Mouse (Mus musculus) MEL (cell line): ENCODE data around the gene 1700001C02Rik. TPM values are rescaled to one million over a fixed set of nuclear protein-coding genes. Genes with fewer than 3 reads are reported as not detected.

ENCODE experiments used
- DNase-seq: peaks from one replicate; pipeline ENCODE4 v3.0.0; 2011; ENCODE audit warnings: low read depth, low spot score
- H3K27ac ChIP-seq: 2 replicates; pipeline ENCODE4 v1.5.1; 2012; ENCODE audit warnings: low read depth, mild to moderate bottlenecking, control low read depth, low read length, moderate library complexity; ENCODE audit not compliant: control insufficient read depth
- H3K27me3 ChIP-seq, 2 experiments: fragments of 150-350 bp in 1 of 2; sonication (generic) in 1 of 2; 2 replicates each; pipeline ENCODE4 v1.6.1; 2012; ENCODE audit warnings: low read length in 2 of 2, mild to moderate bottlenecking in 2 of 2, improper control_type of control experiment in 1 of 2, moderate library complexity in 1 of 2; ENCODE audit not compliant: insufficient read depth in 2 of 2, control insufficient read depth in 1 of 2
- H3K36me3 ChIP-seq, 2 experiments: 2 replicates each; pipeline ENCODE4 v1.6.1; 2012 to 2014; ENCODE audit warnings: low read length in 2 of 2, improper control_type of control experiment in 1 of 2, inconsistent platforms in 1 of 2, mild to moderate bottlenecking in 1 of 2; ENCODE audit not compliant: insufficient read depth in 2 of 2, control insufficient read depth in 1 of 2
- H3K4me1 ChIP-seq, 2 experiments: fragments of 150-350 bp in 1 of 2; sonication (generic) in 1 of 2; 2 replicates each; pipeline ENCODE4 v1.6.1; 2012; ENCODE audit warnings: low read length in 2 of 2, improper control_type of control experiment in 1 of 2, mild to moderate bottlenecking in 1 of 2; ENCODE audit not compliant: insufficient read depth in 2 of 2, control insufficient read depth in 1 of 2
- H3K4me3 ChIP-seq, 2 experiments: fragments of 150-350 bp in 1 of 2; sonication (generic) in 1 of 2; 2 replicates each; pipeline ENCODE4 v1.5.1; 2012; ENCODE audit warnings: low read depth in 2 of 2, low read length in 2 of 2, mild to moderate bottlenecking in 2 of 2, moderate library complexity in 2 of 2, control low read depth in 1 of 2, improper control_type of control experiment in 1 of 2; ENCODE audit not compliant: control insufficient read depth in 1 of 2, insufficient read depth in 1 of 2
- H3K79me2 ChIP-seq: 2 replicates; pipeline ENCODE4 v1.6.1; 2012; ENCODE audit warnings: mild to moderate bottlenecking, low read length, moderate library complexity; ENCODE audit not compliant: control insufficient read depth, poor library complexity, insufficient read depth
- H3K9ac ChIP-seq: 2 replicates; pipeline ENCODE4 v1.6.1; 2012; ENCODE audit warnings: low read depth, mild to moderate bottlenecking, control low read depth, low read length, moderate library complexity; ENCODE audit not compliant: control insufficient read depth, poor library complexity, severe bottlenecking
- H3K9me3 ChIP-seq: fragments of 150-350 bp; sonication (generic); replicated peaks from 2 replicates; pipeline ENCODE4 v1.6.1; 2012; ENCODE audit warnings: mild to moderate bottlenecking, low read length, improper control_type of control experiment, moderate library complexity; ENCODE audit not compliant: insufficient read depth
- CHD1 ChIP-seq: IDR thresholded peaks from 2 replicates; pipeline ENCODE4 v1.6.1; 2012; ENCODE audit warnings: low read depth, mild to moderate bottlenecking, inconsistent platforms, low read length, improper control_type of control experiment
- CHD2 ChIP-seq: IDR thresholded peaks from 2 replicates; pipeline ENCODE4 v1.6.1; 2011; ENCODE audit warnings: low read length, improper control_type of control experiment
- CTCF ChIP-seq, 3 experiments: IDR thresholded peaks in 2 of 3; conservative IDR thresholded peaks in 1 of 3; 2 replicates each; pipeline ENCODE4 v1.5.1; 2011 to 2012; ENCODE audit warnings: low read length in 3 of 3, low read depth in 2 of 3, mild to moderate bottlenecking in 2 of 3, improper control_type of control experiment in 1 of 3, inconsistent platforms in 1 of 3, mixed read lengths in 1 of 3, moderate library complexity in 1 of 3; ENCODE audit not compliant: control insufficient read depth in 1 of 3, insufficient read depth in 1 of 3, poor library complexity in 1 of 3, severe bottlenecking in 1 of 3
- E2F4 ChIP-seq: IDR thresholded peaks from 2 replicates; pipeline ENCODE4 v1.6.1; 2011; ENCODE audit warnings: low read depth, low read length, improper control_type of control experiment, borderline replicate concordance
- EP300 ChIP-seq, 2 experiments: IDR thresholded peaks; 2 replicates each; pipeline ENCODE4 v1.6.1; 2011; ENCODE audit warnings: improper control_type of control experiment in 2 of 2, low read length in 2 of 2, low read depth in 1 of 2, mild to moderate bottlenecking in 1 of 2
- ETS1 ChIP-seq: IDR thresholded peaks from 2 replicates; pipeline ENCODE4 v1.6.1; 2012; ENCODE audit warnings: low read depth, mild to moderate bottlenecking, inconsistent platforms, low read length, improper control_type of control experiment, moderate library complexity
- GABPA ChIP-seq: IDR thresholded peaks from 2 replicates; pipeline ENCODE4 v1.6.1; 2012; ENCODE audit warnings: low read depth, mild to moderate bottlenecking, inconsistent platforms, low read length, improper control_type of control experiment, moderate library complexity
- HCFC1 ChIP-seq: IDR thresholded peaks from 2 replicates; pipeline ENCODE4 v1.6.1; 2012; ENCODE audit warnings: low read depth, mild to moderate bottlenecking, inconsistent platforms, low read length, improper control_type of control experiment, moderate library complexity
- JUND ChIP-seq: IDR thresholded peaks from 2 replicates; pipeline ENCODE4 v1.6.1; 2011; ENCODE audit warnings: low read depth, mild to moderate bottlenecking, improper control_type of control experiment, low read length
- KAT2A ChIP-seq: conservative IDR thresholded peaks from 2 replicates; pipeline ENCODE4 v1.6.1; 2012; ENCODE audit warnings: low read depth, low read length, improper control_type of control experiment, inconsistent platforms
- MAFK ChIP-seq: IDR thresholded peaks from 2 replicates; pipeline ENCODE4 v1.6.1; 2011; ENCODE audit warnings: low read depth, mild to moderate bottlenecking, low read length, improper control_type of control experiment, borderline replicate concordance
- MAZ ChIP-seq: IDR thresholded peaks from 2 replicates; pipeline ENCODE4 v1.6.1; 2012; ENCODE audit warnings: low read depth, mild to moderate bottlenecking, inconsistent platforms, low read length, improper control_type of control experiment
- MEF2A ChIP-seq: IDR thresholded peaks from 2 replicates; pipeline ENCODE4 v1.6.1; 2014; ENCODE audit warnings: low read depth, mild to moderate bottlenecking, inconsistent platforms, low read length, improper control_type of control experiment; ENCODE audit not compliant: poor library complexity, insufficient replicate concordance, severe bottlenecking; ENCODE audit errors: extremely low read depth
- MXI1 ChIP-seq: IDR thresholded peaks from 2 replicates; pipeline ENCODE4 v1.6.1; 2011; ENCODE audit warnings: mild to moderate bottlenecking, low read depth, low read length, improper control_type of control experiment
- MYB ChIP-seq: IDR thresholded peaks from 2 replicates; pipeline ENCODE4 v1.6.1; 2011; ENCODE audit warnings: mild to moderate bottlenecking, low read depth, low read length, improper control_type of control experiment
- POLR2AphosphoS2 ChIP-seq: IDR thresholded peaks from 2 replicates; pipeline ENCODE4 v1.6.1; 2011; ENCODE audit warnings: low read length, improper control_type of control experiment
- POLR2AphosphoS5 ChIP-seq: IDR thresholded peaks from 2 replicates; pipeline ENCODE4 v1.6.1; 2012; ENCODE audit warnings: low read depth, borderline replicate concordance, mild to moderate bottlenecking, inconsistent platforms, low read length, moderate library complexity, mixed read lengths
- TAL1 ChIP-seq: IDR thresholded peaks from 2 replicates; pipeline ENCODE4 v1.6.1; 2012; ENCODE audit warnings: mild to moderate bottlenecking, inconsistent platforms, low read length, moderate library complexity, mixed read lengths
- USF1 ChIP-seq: IDR thresholded peaks from 2 replicates; pipeline ENCODE4 v1.6.1; 2014; ENCODE audit warnings: low read depth, mild to moderate bottlenecking, inconsistent platforms, low read length, improper control_type of control experiment, moderate library complexity
- USF2 ChIP-seq, 2 experiments: IDR thresholded peaks; 2 replicates each; pipeline ENCODE4 v1.6.1; 2011 to 2012; ENCODE audit warnings: improper control_type of control experiment in 2 of 2, low read length in 2 of 2, borderline replicate concordance in 1 of 2, inconsistent platforms in 1 of 2, low read depth in 1 of 2, mild to moderate bottlenecking in 1 of 2; ENCODE audit not compliant: insufficient read depth in 1 of 2
- ZC3H11A ChIP-seq: IDR thresholded peaks from 2 replicates; pipeline ENCODE4 v1.6.1; 2012; ENCODE audit warnings: low read depth, mild to moderate bottlenecking, inconsistent platforms, low read length, improper control_type of control experiment
- ZMIZ1 ChIP-seq: IDR thresholded peaks from 2 replicates; pipeline ENCODE4 v1.6.1; 2012; ENCODE audit warnings: low read depth, mild to moderate bottlenecking, inconsistent platforms, low read length, improper control_type of control experiment, moderate library complexity
- polyA plus RNA-seq, 2 experiments: library from polyadenylated mRNA; stranded (reverse) in 1 of 2; unstranded in 1 of 2; fragments of >175 nt in 1 of 2; fragments of >200 nt in 1 of 2; gene quantifications; 2 replicates each; pipeline versions ENCODE4 v1.2.1 to v1.2.4; 2012; ENCODE audit warnings: low replicate concordance in 2 of 2, low read depth in 1 of 2; ENCODE audit not compliant: insufficient read length in 2 of 2, insufficient read depth in 1 of 2, missing spikeins in 1 of 2
- total RNA-seq: library from RNA; depleted of rRNA; stranded (reverse); fragments of 300-350 nt; gene quantifications from 2 replicates; pipeline ENCODE4 v1.2.3, GENCODE M21; 2012

Gene 1700001C02Rik
- total and polyA plus RNA-seq, 3 experiments: not detected

DNA sequence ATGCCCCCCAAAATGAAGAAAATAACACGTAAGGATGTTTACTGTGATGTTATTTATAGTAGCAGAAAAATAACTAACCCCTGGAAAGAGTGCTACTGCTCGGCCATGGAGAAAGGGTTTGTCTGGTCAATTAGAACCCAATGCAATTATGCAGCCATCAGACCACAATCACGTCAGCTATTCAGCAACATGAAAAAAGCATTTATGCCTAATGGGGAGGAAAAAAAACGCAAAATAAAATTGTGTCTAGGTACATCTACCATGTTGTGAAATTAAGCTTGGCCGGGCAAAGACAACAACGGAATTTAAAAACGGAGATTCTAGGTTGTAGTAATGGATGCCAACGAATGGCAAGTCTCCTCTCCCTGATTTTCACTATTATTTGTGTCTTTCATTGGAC, 56.6 kb downstream of the 1700001C02Rik start:
- H3K27me3 ChIP-seq: peaks cover 0 to 2% of the 10 kb centered on the region in 2 experiments; a peak in 2 of 4 replicates

DNA sequence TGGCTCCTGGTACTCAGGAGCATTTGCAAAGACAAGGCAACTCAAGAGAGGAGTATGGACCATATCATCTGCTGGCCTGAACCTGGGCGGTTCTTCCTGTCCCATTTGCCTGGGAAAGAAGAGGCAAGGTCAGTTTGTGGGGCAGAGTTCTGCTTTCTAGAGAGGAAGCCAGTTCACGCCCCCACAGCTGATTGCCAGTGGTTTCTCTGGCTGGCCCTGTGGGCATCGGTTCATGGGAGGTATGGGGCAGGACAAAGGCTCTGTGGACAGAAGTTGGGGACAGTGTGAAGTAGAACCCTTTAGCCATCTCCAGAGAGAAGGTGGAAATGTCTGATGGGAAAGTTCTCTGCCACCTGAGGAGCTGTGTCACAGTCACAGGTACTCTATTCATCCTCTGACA, 57.3 kb downstream of the 1700001C02Rik start:
- Histone ChIP-seq H3K9ac (no peak overlapping the region), H3K4me1 (peaks cover 14 to 35% of the 10 kb centered on the region in 2 experiments), H3K79me2 (no peaks in the 10 kb centered on the region), H3K27ac (no peak overlapping the region), H3K36me3 (peaks cover 0 to 25% of the 10 kb centered on the region in 2 experiments; a peak in 2 of 4 replicates), H3K4me3 (no peak overlapping the region), H3K9me3 (no peaks in the 10 kb centered on the region), H3K27me3 (peaks cover 0 to 3% of the 10 kb centered on the region in 2 experiments; a peak in 3 of 4 replicates)
- DNase-seq: peak; percentile 15
- TF ChIP-seq EP300 (IDR thresholded peaks at IDR 0.05; ENCODE audit: low read depth in 1 of 2, low read length in 2 of 2): 0 out of 4 replicates have a peak, but pooled peaks of 1 of the 2 experiments have one; percentile 12
- no peak for TF ChIP-seq MXI1
- no peak for TF ChIP-seq JUND
- no peak for TF ChIP-seq E2F4
- TF ChIP-seq ZMIZ1: no peak
- TF ChIP-seq TAL1: no peak
- TF ChIP-seq CHD2: no peak
- no peak for TF ChIP-seq GABPA
- no peak for TF ChIP-seq POLR2AphosphoS5
- no peak for TF ChIP-seq ZC3H11A
- no peak for TF ChIP-seq MEF2A
- no peak for TF ChIP-seq MAZ
- no peak for TF ChIP-seq USF2 (IDR thresholded peaks at IDR 0.05; ENCODE audit: borderline replicate concordance in 1 of 2, insufficient read depth in 1 of 2, low read depth in 1 of 2, low read length in 2 of 2)
- peak; percentile 21; the same call in 1 of the 2 replicates for TF ChIP-seq ETS1
- TF ChIP-seq CHD1: no peak
- TF ChIP-seq KAT2A: no peak
- no peak for TF ChIP-seq CTCF (IDR thresholded peaks at IDR 0.05 in 2 of 3, conservative IDR thresholded peaks at IDR 0.05 in 1 of 3; ENCODE audit: control insufficient read depth in 1 of 3, insufficient read depth in 1 of 3, low read depth in 2 of 3, low read length in 3 of 3, poor library complexity in 1 of 3, severe bottlenecking in 1 of 3)
- TF ChIP-seq POLR2AphosphoS2: no peak

More for the DNA sequence above, 56.6 kb downstream of the 1700001C02Rik start:
- Histone ChIP-seq H3K79me2 (no peaks in the 10 kb centered on the region), H3K9me3 (no peaks in the 10 kb centered on the region), H3K36me3 (peaks cover 0 to 29% of the 10 kb centered on the region in 2 experiments; a peak in 2 of 4 replicates), H3K4me1 (peaks cover 20 to 42% of the 10 kb centered on the region in 2 experiments), H3K9ac (no peak overlapping the region), H3K27ac (no peak overlapping the region), H3K4me3 (no peak overlapping the region)
- DNase-seq: no peak
- TF ChIP-seq CHD2: no peak
- TF ChIP-seq HCFC1: no peak
- no peak for TF ChIP-seq MAFK
- TF ChIP-seq CTCF (IDR thresholded peaks at IDR 0.05 in 2 of 3, conservative IDR thresholded peaks at IDR 0.05 in 1 of 3; ENCODE audit: control insufficient read depth in 1 of 3, insufficient read depth in 1 of 3, low read depth in 2 of 3, low read length in 3 of 3, poor library complexity in 1 of 3, severe bottlenecking in 1 of 3): no peak
- TF ChIP-seq TAL1: no peak
- no peak for TF ChIP-seq USF1
- TF ChIP-seq JUND: no peak
- TF ChIP-seq E2F4: no peak
- no peak for TF ChIP-seq MYB
